Mouse (Mus musculus) heart, embryonic 12.5 days (tissue): ENCODE results near the gene Slc27a3. TPM values are rescaled to one million over a fixed set of nuclear protein-coding genes. Genes with fewer than 3 reads are reported as not detected.
"Not testable (repeated sequence)": the region's sequence is repeated elsewhere in the genome, so short reads cannot be mapped to it uniquely, and the experiment has no call there.

Source experiments
- ATAC-seq: fragments of 200-750 bp; cut with Nextera tagmentation; 2 replicates; pipeline ENCODE4 v1.8.0; 2017; ENCODE audit warnings: moderate TSS enrichment, moderate library complexity; ENCODE audit not compliant: insufficient number of reproducible peaks, low FRiP score
- H3K27ac ChIP-seq: fragments of 300-500 bp; sonication (generic); 2 replicates; pipeline ENCODE4 v1.5.1; 2016; ENCODE audit warnings: mild to moderate bottlenecking, moderate library complexity; ENCODE audit not compliant: poor library complexity, severe bottlenecking
- H3K27me3 ChIP-seq: fragments of 300-500 bp; sonication (generic); replicated peaks from 2 replicates; pipeline ENCODE4 v1.6.1; 2016; ENCODE audit warnings: mild to moderate bottlenecking, moderate library complexity
- H3K36me3 ChIP-seq: fragments of 300-500 bp; sonication (generic); 2 replicates; pipeline ENCODE4 v1.6.1; 2016; ENCODE audit warnings: mild to moderate bottlenecking, moderate library complexity
- H3K4me1 ChIP-seq: fragments of 300-500 bp; sonication (generic); replicated peaks from 2 replicates; pipeline ENCODE4 v1.6.1; 2016; ENCODE audit warnings: mild to moderate bottlenecking
- H3K4me2 ChIP-seq: fragments of 300-500 bp; sonication (generic); 2 replicates; pipeline ENCODE4 v1.6.1; 2016; ENCODE audit warnings: mild to moderate bottlenecking, moderate library complexity
- H3K4me3 ChIP-seq: fragments of 300-500 bp; sonication (generic); 2 replicates; pipeline ENCODE4 v1.5.1; 2016; ENCODE audit warnings: mild to moderate bottlenecking
- H3K9ac ChIP-seq: fragments of 300-500 bp; sonication (generic); 2 replicates; pipeline ENCODE4 v1.6.1; 2016; ENCODE audit warnings: mild to moderate bottlenecking, moderate library complexity
- H3K9me3 ChIP-seq: fragments of 300-500 bp; sonication (generic); replicated peaks from 2 replicates; pipeline ENCODE4 v1.6.1; 2016; ENCODE audit warnings: mild to moderate bottlenecking, moderate library complexity
- WGBS: fragments of 180-500 bp; shearing (Covaris S2); methylation state at CpG from one replicate; pipeline ENCODE4 v1.1.7; 2016; 5-methylcytosine and 5-hydroxymethylcytosine counted together
- polyA plus RNA-seq: library from polyadenylated mRNA; unstranded; fragments of >200 nt; fragmentation: Nextera tagmentation; extraction: Ambion mirVana; gene quantifications from 2 replicates; pipeline ENCODE4 v1.2.1, GENCODE M21; 2016

Gene Slc27a3
- polyA plus RNA-seq, 1 experiment from 2014 or later: 9.9 TPM

GRCm38 (mm10) chr3:90342853-90343252 lies 46.9 kb downstream of the Slc27a3 start:
- H3K27ac ChIP-seq, H3K27me3 ChIP-seq, H3K4me3 ChIP-seq, H3K9me3 ChIP-seq, H3K4me2 ChIP-seq, H3K9ac ChIP-seq, ATAC-seq, H3K4me1 ChIP-seq: not testable (repeated sequence)
- H3K36me3 ChIP-seq: peaks cover 39% of the 10 kb centered on the region
- WGBS: 67% methylated on average over 2 of the region's 2 CpGs

GRCm38 (mm10) chr3:90340177-90340576 lies 49.6 kb downstream of the Slc27a3 start:
- H3K9ac ChIP-seq: no peak overlapping the region
- no peak overlapping the region for H3K4me2 ChIP-seq
- no peak for ATAC-seq
- no peak overlapping the region for H3K4me3 ChIP-seq
- peaks cover 9% of the 10 kb centered on the region; the same call in 1 of the 2 replicates for H3K4me1 ChIP-seq
- no peak overlapping the region for H3K27ac ChIP-seq
- H3K36me3 ChIP-seq: peaks cover 20% of the 10 kb centered on the region
- no peaks in the 10 kb centered on the region for H3K9me3 ChIP-seq
- H3K27me3 ChIP-seq: no peaks in the 10 kb centered on the region

- Histone ChIP-seq H3K9ac (no peak overlapping the region), H3K4me1 (peaks cover 9% of the 10 kb centered on the region; the same call in 1 of the 2 replicates), H3K27me3 (no peaks in the 10 kb centered on the region), H3K36me3 (peaks cover 14% of the 10 kb centered on the region), H3K9me3 (no peaks in the 10 kb centered on the region), H3K27ac (no peak overlapping the region), H3K4me2 (no peak overlapping the region), H3K4me3 (no peak overlapping the region)
- no peak for ATAC-seq
- 71% methylated on average over 3 of the region's 3 CpGs for WGBS
Measured at GRCm38 (mm10) chr3:90338190-90338589, 51.5 kb downstream of the Slc27a3 start.

- Histone ChIP-seq H3K27me3 (no peaks in the 10 kb centered on the region), H3K27ac (no peak overlapping the region), H3K4me1 (peaks cover 9% of the 10 kb centered on the region; the same call in 1 of the 2 replicates), H3K36me3 (no peaks in the 10 kb centered on the region), H3K4me2 (no peak overlapping the region), H3K4me3 (no peak overlapping the region), H3K9me3 (no peaks in the 10 kb centered on the region), H3K9ac (no peak overlapping the region)
- no peak for ATAC-seq
Measured at GRCm38 (mm10) chr3:90335517-90335916, 54.2 kb downstream of the Slc27a3 start.

Other genes with a start within 250 kb of the Slc27a3 start
- gene Rps27, start 176.3 kb downstream of the Slc27a3 start, polyA plus RNA-seq: 771 and 793 TPM in 2 replicates
- gene Rab13, start 176.2 kb downstream of the Slc27a3 start, polyA plus RNA-seq: 26.8 and 28.0 TPM in 2 replicates
- 83.0 and 84.3 TPM in 2 replicates for gene Jtb, start 158.3 kb downstream of the Slc27a3 start, polyA plus RNA-seq
- gene Creb3l4, start 146.4 kb downstream of the Slc27a3 start, polyA plus RNA-seq: 2.3 TPM in 2 replicates
- gene Slc39a1, start 141.8 kb downstream of the Slc27a3 start, polyA plus RNA-seq: 63.5 and 67.8 TPM in 2 replicates
- 14.6 and 18.7 TPM in 2 replicates for gene Crtc2, start 135.8 kb downstream of the Slc27a3 start, polyA plus RNA-seq
- 6.1 and 8.2 TPM in 2 replicates for gene Dennd4b, start 124.8 kb downstream of the Slc27a3 start, polyA plus RNA-seq
- gene Gatad2b, start 96.8 kb downstream of the Slc27a3 start, polyA plus RNA-seq: 8.5 and 10.0 TPM in 2 replicates
- gene Ints3, start 43.7 kb upstream of the Slc27a3 start, polyA plus RNA-seq: 31.1 and 32.2 TPM in 2 replicates
- gene Npr1, start 75.9 kb upstream of the Slc27a3 start, polyA plus RNA-seq: 8.2 and 8.9 TPM in 2 replicates
- gene Ilf2, start 86.2 kb upstream of the Slc27a3 start, polyA plus RNA-seq: 135 and 137 TPM in 2 replicates
- 72.9 and 75.3 TPM in 2 replicates for gene Snapin, start 101.1 kb upstream of the Slc27a3 start, polyA plus RNA-seq
- gene Chtop, start 119.6 kb upstream of the Slc27a3 start, polyA plus RNA-seq: 113 and 114 TPM in 2 replicates
- 145 and 148 TPM in 2 replicates for gene S100a1, start 124.5 kb upstream of the Slc27a3 start, polyA plus RNA-seq
- gene S100a13, start 124.5 kb upstream of the Slc27a3 start, polyA plus RNA-seq: 71.4 and 74.1 TPM in 2 replicates
- gene S100a14, start 136.9 kb upstream of the Slc27a3 start, polyA plus RNA-seq: not detected in 2 replicates
- gene S100a16, start 147.3 kb upstream of the Slc27a3 start, polyA plus RNA-seq: 30.6 and 31.9 TPM in 2 replicates
- 0.30 and 0.55 TPM in 2 replicates for gene S100a3, start 170.6 kb upstream of the Slc27a3 start, polyA plus RNA-seq
- gene S100a2, start 200.3 kb upstream of the Slc27a3 start, polyA plus RNA-seq: not detected in 2 replicates
- gene Gm42674, start 212.0 kb upstream of the Slc27a3 start, polyA plus RNA-seq: not detected in 2 replicates
- gene S100a4, start 213.8 kb upstream of the Slc27a3 start, polyA plus RNA-seq: 1.9 and 2.1 TPM in 2 replicates
- not detected in 2 replicates for gene S100a5, start 218.6 kb upstream of the Slc27a3 start, polyA plus RNA-seq
- 36.1 and 38.4 TPM in 2 replicates for gene S100a6, start 222.9 kb upstream of the Slc27a3 start, polyA plus RNA-seq